In genomic region chr16:91303776-91304709, GRCm38 (mm10) we compare ENCODE assay signal across 10 mouse cellular contexts. TPM values are rescaled to one million over a fixed set of nuclear protein-coding genes. Genes with fewer than 3 reads are reported as not detected.
DNase-seq lines count a peak whose midpoint lies in the region; TF ChIP-seq lines count a peak whose summit lies in the region.
"Had no signal": no experiment of that assay in that cellular context is flagged by ENCODE, and none has a peak within 500 bp of the region (broad histone marks: within the 10 kb centered on the region; RNA-seq: fewer than 3 reads in every experiment).

No protein-coding gene starts in this region.

- peak; percentile 12 to 15 for DNase-seq in heart, adult 18-20 months
- DNase-seq in heart, adult 8-10 months (ENCODE audit: low spot score), result no peak
- peak; percentile 56 for DNase-seq in adrenal gland, postnatal 10 days
- DNase-seq in frontal cortex, adult 2 months (ENCODE audit: extremely low spot score in 1 of 2, low spot score in 1 of 2), result peak; percentile 12 to 27
- peak; percentile 34 to 55 for DNase-seq in left cerebral cortex, postnatal 25 days (ENCODE audit: low spot score in 2 of 2)
- no peak for DNase-seq in thymus, postnatal 25 days
- DNase-seq in gastrocnemius, adult 2 months, result no peak
- no peak for DNase-seq in heart, adult 9 months (ENCODE audit: low spot score in 2 of 2)

- no peak for TF ChIP-seq CTCF in gastrocnemius, adult 2 months (IDR thresholded peaks at IDR 0.05)

- no peak overlapping the region for H3K4me3 ChIP-seq in gastrocnemius, adult 2 months
- H3K4me3 ChIP-seq: embryonic facial prominence, embryonic 13.5 days; limb, embryonic 12.5 days had no signal

- no peak overlapping the region for H3K27ac ChIP-seq in gastrocnemius, adult 2 months
- H3K27ac ChIP-seq: embryonic facial prominence, embryonic 13.5 days; limb, embryonic 12.5 days had no signal

- intact Hi-C loops in left cerebral cortex, postnatal 25 days (cut with DNase I), result loop anchor here (2.0 kb wide), 1 partner anchor 71 kb away; no protein-coding TSS in a partner anchor
- intact Hi-C loops in gastrocnemius, adult 2 months (cut with DNase I), result no loop called here

RNA-seq across cellular contexts. Expression of gene Olig1, which starts 34.5 kb away (rescaled TPM):
- total RNA-seq in heart, adult 18-20 months (2021), result under 1 TPM in 1 of 2 experiments, not detected in 1; 0.18 TPM
- not detected for total RNA-seq in heart, adult 8-10 months (2022)
- total RNA-seq in adrenal gland, postnatal 10 days (2021), result 1 to 10 TPM in 1 of 2 experiments, under 1 TPM in 1; 0.75 to 1.6 TPM
- polyA plus RNA-seq in frontal cortex, adult 2 months (2012; rRNA removed), result 163 and 191 TPM in 2 replicates
- total RNA-seq in left cerebral cortex, postnatal 25 days (2021), result 100 to 1,000 TPM; 108 to 112 TPM
- total RNA-seq in gastrocnemius, adult 2 months (2021), result not detected

Comparison
In these comparisons a context has a peak if more than half of its experiments do, and no peak if none do; other contexts are left out.
1. DNase-seq: peak in heart, adult 18-20 months (2 of 2), adrenal gland, postnatal 10 days (single experiment), frontal cortex, adult 2 months (2 of 2) and left cerebral cortex, postnatal 25 days (2 of 2); none in heart, adult 8-10 months (single experiment), thymus, postnatal 25 days (single experiment), gastrocnemius, adult 2 months (single experiment) and heart, adult 9 months (0 of 2).
2. RNA of gene Olig1, which starts 34.5 kb away (total RNA-seq): 108 to 112 TPM in left cerebral cortex, postnatal 25 days; 0.75 to 1.6 TPM in adrenal gland, postnatal 10 days, 0.18 TPM in heart, adult 18-20 months, not detected in gastrocnemius, adult 2 months and not detected in heart, adult 8-10 months; every median in the first group is over 10 times any median in the second.